Mouse (Mus musculus): ENCODE measurements at regions not wholly inside any gene's neighbourhood (a gene's known extent, or its start where the extent isn't known, plus 50 kb on each side); places are given as distances from the start of the nearest gene placed in this dataset.

DNA sequence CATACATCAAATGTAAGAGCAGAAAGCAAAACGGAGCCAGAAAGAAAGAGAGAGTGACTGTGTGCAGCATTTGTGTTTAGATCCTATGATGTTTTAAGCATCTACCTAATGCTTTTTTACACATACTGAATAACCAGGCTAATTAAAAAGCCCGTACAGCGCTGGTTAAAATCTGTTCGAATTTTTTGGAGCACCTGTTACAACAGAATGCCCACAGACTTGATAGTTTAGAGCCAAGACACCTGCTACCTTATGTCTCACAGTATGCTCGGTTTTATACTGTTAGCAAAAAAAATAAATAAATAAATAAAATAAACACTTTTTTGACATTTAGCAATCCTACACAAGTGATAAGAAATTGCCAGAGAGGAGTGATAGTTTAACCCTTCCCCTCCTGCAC, 80.5 kb upstream of the Tank start:
- no peak for DNase-seq
- H3K36me3 ChIP-seq (ENCODE audit: control insufficient read depth, insufficient read depth, low read length): no peaks in the 10 kb centered on the region
- no peak overlapping the region for H3K27ac ChIP-seq (ENCODE audit: insufficient read depth, low read depth, low read length)
- WGBS: 43% methylated on average over 5 of the region's 5 CpGs
- H3K4me1 ChIP-seq (ENCODE audit: control insufficient read depth, insufficient read depth, low read length): no peaks in the 10 kb centered on the region
- H3K4me3 ChIP-seq (ENCODE audit: insufficient read depth, low read depth, low read length): no peak overlapping the region
- no peaks in the 10 kb centered on the region for H3K27me3 ChIP-seq (replicated peaks; ENCODE audit: control insufficient read depth, insufficient read depth, low read length)
- TF ChIP-seq CTCF (conservative IDR thresholded peaks at IDR 0.05; ENCODE audit: insufficient read depth, insufficient read length, low read depth, low read length) (no peak), POLR2A (IDR thresholded peaks at IDR 0.05; ENCODE audit: low read depth, low read length) (no peak)

- H3K4me1 ChIP-seq (ENCODE audit: control insufficient read depth, insufficient read depth, low read length): no peaks in the 10 kb centered on the region
- no peak for DNase-seq
- no peak overlapping the region for H3K4me3 ChIP-seq (ENCODE audit: insufficient read depth, low read depth, low read length)
- H3K27ac ChIP-seq (ENCODE audit: insufficient read depth, low read depth, low read length): no peak overlapping the region
- no peaks in the 10 kb centered on the region for H3K27me3 ChIP-seq (replicated peaks; ENCODE audit: control insufficient read depth, insufficient read depth, low read length)
- no peaks in the 10 kb centered on the region for H3K36me3 ChIP-seq (ENCODE audit: control insufficient read depth, insufficient read depth, low read length)
- WGBS: 92% methylated on average over 2 of the region's 2 CpGs
- TF ChIP-seq CTCF (conservative IDR thresholded peaks at IDR 0.05; ENCODE audit: insufficient read depth, insufficient read length, low read depth, low read length): no peak
- TF ChIP-seq POLR2A (IDR thresholded peaks at IDR 0.05; ENCODE audit: low read depth, low read length): no peak
Observed at GRCm38 (mm10) chr2:61496968-61497367, 81.4 kb upstream of the Tank start.

DNA sequence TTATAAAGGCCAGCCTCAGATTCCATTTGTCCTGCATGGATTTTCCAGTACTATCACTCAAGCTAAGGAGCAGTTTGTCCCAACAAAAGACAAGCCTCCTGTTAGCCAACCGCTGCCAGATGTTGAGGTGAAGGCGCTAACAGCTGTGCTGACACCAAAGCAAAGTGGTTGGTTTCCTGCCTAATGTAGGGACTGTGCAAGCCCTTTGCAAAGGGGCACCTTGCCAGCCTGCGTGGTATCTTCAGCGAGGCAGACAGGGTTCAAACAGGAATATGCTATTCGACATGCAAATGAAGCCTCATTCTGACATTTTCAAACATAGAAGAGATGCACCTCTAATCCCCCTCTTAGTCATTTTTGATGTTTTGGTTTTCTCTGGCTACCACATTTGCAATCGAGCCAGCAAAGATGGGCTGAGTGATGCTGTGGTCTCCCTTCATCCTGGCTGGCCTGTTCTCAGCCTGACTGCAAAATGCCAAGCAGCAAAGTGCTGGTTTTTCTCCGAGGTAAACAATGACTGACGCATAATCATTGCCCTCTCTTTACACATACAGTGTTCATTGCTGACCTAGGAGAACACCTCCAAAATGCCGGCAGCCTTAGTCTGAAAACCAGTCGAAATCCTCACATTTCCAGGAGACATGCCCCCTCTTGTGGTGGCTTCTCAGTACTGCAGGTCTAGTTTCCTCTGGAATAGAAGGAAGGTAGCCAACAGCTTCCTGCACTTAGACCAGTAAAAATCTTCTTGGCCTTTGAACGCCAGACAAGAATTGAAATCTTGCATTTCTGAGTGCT, 84.3 kb upstream of the Tank start:
- Histone ChIP-seq H3K27ac (ENCODE audit: insufficient read depth, low read depth, low read length) (no peak overlapping the region), H3K4me3 (ENCODE audit: insufficient read depth, low read depth, low read length) (no peak overlapping the region), H3K27me3 (replicated peaks; ENCODE audit: control insufficient read depth, insufficient read depth, low read length) (no peaks in the 10 kb centered on the region), H3K36me3 (ENCODE audit: control insufficient read depth, insufficient read depth, low read length) (no peaks in the 10 kb centered on the region), H3K4me1 (ENCODE audit: control insufficient read depth, insufficient read depth, low read length) (no peaks in the 10 kb centered on the region)
- TF ChIP-seq CTCF (conservative IDR thresholded peaks at IDR 0.05; ENCODE audit: insufficient read depth, insufficient read length, low read depth, low read length) (peak; percentile 75), POLR2A (IDR thresholded peaks at IDR 0.05; ENCODE audit: low read depth, low read length) (no peak)
- 42% methylated on average over 11 of the region's 11 CpGs for WGBS
- peak; percentile 69 for DNase-seq

DNA sequence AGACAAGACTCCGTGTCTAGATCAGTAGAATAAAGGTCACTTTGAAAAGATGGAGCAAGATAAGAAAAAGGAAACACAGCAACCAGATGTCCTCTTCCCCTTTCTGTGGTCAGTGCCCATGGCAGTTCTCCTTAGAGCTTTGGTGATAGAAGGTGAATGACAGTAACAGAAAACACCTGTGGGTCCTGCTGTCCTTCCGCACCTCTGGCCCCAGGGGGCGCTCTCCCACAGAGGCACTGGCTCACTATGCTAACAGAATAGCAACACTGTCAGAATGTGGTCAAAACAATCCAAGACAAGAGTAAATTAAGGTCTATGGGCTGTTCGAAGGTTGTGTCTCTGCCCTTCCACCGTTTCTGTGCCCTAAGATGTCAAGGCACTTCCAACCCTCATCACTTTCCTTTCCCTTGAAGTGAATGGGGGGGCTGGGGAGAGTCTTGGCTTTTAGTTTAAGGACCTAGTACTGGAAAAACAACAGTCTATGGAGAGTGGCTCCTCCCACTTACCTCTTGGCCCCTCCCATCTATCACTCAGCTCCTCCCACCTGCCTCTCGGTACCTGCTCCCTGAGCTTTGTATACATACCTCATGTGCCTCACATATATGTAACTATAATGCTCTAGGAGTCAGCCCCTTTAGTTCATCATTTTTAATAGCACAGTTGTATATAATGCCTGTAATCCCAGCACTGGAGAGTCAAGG, 86.2 kb upstream of the Tank start:
- H3K27me3 ChIP-seq (replicated peaks; ENCODE audit: control insufficient read depth, insufficient read depth, low read length): no peaks in the 10 kb centered on the region

DNA sequence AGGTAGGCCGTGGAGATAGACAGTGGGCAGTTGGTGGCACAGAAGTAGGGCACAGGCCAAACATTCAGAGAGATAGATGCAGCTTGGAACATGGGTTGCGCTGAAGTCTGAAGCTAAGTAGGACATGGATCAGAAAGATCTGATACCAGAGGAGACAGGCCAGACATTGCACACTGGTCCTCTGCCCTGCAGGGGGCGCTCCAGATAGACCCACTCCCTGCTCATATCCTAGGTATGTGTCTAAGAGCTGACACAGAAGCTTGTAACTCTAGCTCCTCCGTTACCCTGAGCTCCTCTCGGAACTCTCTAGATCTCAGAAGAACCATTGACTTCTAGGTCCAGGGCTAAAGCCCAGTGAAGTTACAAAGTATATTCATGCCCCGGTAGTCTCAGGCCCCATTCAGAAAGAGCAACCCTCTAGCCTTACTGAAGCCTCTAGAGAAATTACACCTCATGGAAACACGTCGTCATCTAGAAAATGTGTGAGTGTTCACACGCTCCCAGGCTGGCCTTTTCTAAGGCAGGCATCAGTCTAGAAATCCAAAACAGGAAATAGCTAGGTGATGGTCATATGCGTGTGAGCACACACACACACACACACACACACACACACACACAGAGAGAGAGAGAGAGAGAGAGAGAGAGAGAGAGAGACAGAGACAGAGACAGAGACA, 87.8 kb upstream of the Tank start:
- WGBS: 80% methylated on average over 10 of the region's 10 CpGs

More for the DNA sequence above, 86.2 kb upstream of the Tank start:
- no peaks in the 10 kb centered on the region for H3K4me1 ChIP-seq (ENCODE audit: control insufficient read depth, insufficient read depth, low read length)
- peak; percentile 18 for DNase-seq
- TF ChIP-seq POLR2A (IDR thresholded peaks at IDR 0.05; ENCODE audit: low read depth, low read length): no peak
- TF ChIP-seq CTCF (conservative IDR thresholded peaks at IDR 0.05; ENCODE audit: insufficient read depth, insufficient read length, low read depth, low read length): peak; percentile 61
- H3K27ac ChIP-seq (ENCODE audit: insufficient read depth, low read depth, low read length): no peak overlapping the region
- H3K36me3 ChIP-seq (ENCODE audit: control insufficient read depth, insufficient read depth, low read length): no peaks in the 10 kb centered on the region
- 63% methylated on average over 6 of the region's 6 CpGs for WGBS
- H3K4me3 ChIP-seq (ENCODE audit: insufficient read depth, low read depth, low read length): no peak overlapping the region

GRCm38 (mm10) chr2:61489762-61490161, 88.6 kb upstream of the Tank start:
- no peak for TF ChIP-seq CTCF (conservative IDR thresholded peaks at IDR 0.05; ENCODE audit: insufficient read depth, insufficient read length, low read depth, low read length)
- TF ChIP-seq POLR2A (IDR thresholded peaks at IDR 0.05; ENCODE audit: low read depth, low read length): no peak
- no peaks in the 10 kb centered on the region for H3K27me3 ChIP-seq (replicated peaks; ENCODE audit: control insufficient read depth, insufficient read depth, low read length)
- no peak overlapping the region for H3K27ac ChIP-seq (ENCODE audit: insufficient read depth, low read depth, low read length)
- no peak for DNase-seq
- WGBS: 87% methylated on average over 10 of the region's 10 CpGs
- H3K4me3 ChIP-seq (ENCODE audit: insufficient read depth, low read depth, low read length): no peak overlapping the region
- H3K36me3 ChIP-seq (ENCODE audit: control insufficient read depth, insufficient read depth, low read length): no peaks in the 10 kb centered on the region
- no peaks in the 10 kb centered on the region for H3K4me1 ChIP-seq (ENCODE audit: control insufficient read depth, insufficient read depth, low read length)

More for the DNA sequence above, 87.8 kb upstream of the Tank start:
- no peaks in the 10 kb centered on the region for H3K36me3 ChIP-seq (ENCODE audit: control insufficient read depth, insufficient read depth, low read length)
- no peak overlapping the region for H3K27ac ChIP-seq (ENCODE audit: insufficient read depth, low read depth, low read length)
- TF ChIP-seq POLR2A (IDR thresholded peaks at IDR 0.05; ENCODE audit: low read depth, low read length) (no peak), CTCF (conservative IDR thresholded peaks at IDR 0.05; ENCODE audit: insufficient read depth, insufficient read length, low read depth, low read length) (0 out of 2 replicates have a peak, but pooled peaks have one; percentile 17)
- DNase-seq: no peak
- H3K4me1 ChIP-seq (ENCODE audit: control insufficient read depth, insufficient read depth, low read length): no peaks in the 10 kb centered on the region
- no peaks in the 10 kb centered on the region for H3K27me3 ChIP-seq (replicated peaks; ENCODE audit: control insufficient read depth, insufficient read depth, low read length)
- H3K4me3 ChIP-seq (ENCODE audit: insufficient read depth, low read depth, low read length): no peak overlapping the region

- Histone ChIP-seq H3K4me3 (ENCODE audit: insufficient read depth, low read depth, low read length) (no peak overlapping the region), H3K27me3 (replicated peaks; ENCODE audit: control insufficient read depth, insufficient read depth, low read length) (no peaks in the 10 kb centered on the region), H3K4me1 (ENCODE audit: control insufficient read depth, insufficient read depth, low read length) (no peaks in the 10 kb centered on the region), H3K36me3 (ENCODE audit: control insufficient read depth, insufficient read depth, low read length) (no peaks in the 10 kb centered on the region), H3K27ac (ENCODE audit: insufficient read depth, low read depth, low read length) (no peak overlapping the region)
- DNase-seq: no peak
- WGBS: 96% methylated on average over 1 of the region's 1 CpGs
- no peak for TF ChIP-seq POLR2A (IDR thresholded peaks at IDR 0.05; ENCODE audit: low read depth, low read length)
- TF ChIP-seq CTCF (conservative IDR thresholded peaks at IDR 0.05; ENCODE audit: insufficient read depth, insufficient read length, low read depth, low read length): no peak
Observed at GRCm38 (mm10) chr2:61483820-61484219, 94.6 kb upstream of the Tank start.

Measured in kidney, adult 2 months (tissue).